Mouse (Mus musculus) macrophage (primary cell): ENCODE measurements around the gene Mre11a. TPM values are rescaled to one million over a fixed set of nuclear protein-coding genes. Genes with fewer than 3 reads are reported as not detected.

ENCODE experiments used
- H3K27ac ChIP-seq: fragments of 350-480 bp; formaldehyde crosslinking; 2 replicates; pipeline ENCODE4 v1.9.0; 2021
- H3K36me3 ChIP-seq: fragments of 350-480 bp; formaldehyde crosslinking; 2 replicates; pipeline ENCODE4 v1.9.0; 2021; ENCODE audit errors: inconsistent target
- H3K4me3 ChIP-seq: fragments of 350-480 bp; formaldehyde crosslinking; 2 replicates; pipeline ENCODE4 v1.9.0; 2021; ENCODE audit errors: inconsistent target
- H3K79me2 ChIP-seq: fragments of 350-480 bp; formaldehyde crosslinking; 2 replicates; pipeline ENCODE4 v1.9.0; 2021; ENCODE audit errors: inconsistent target
- WGBS: methylation state at CpG from one replicate; pipeline ENCODE4 v1.1.7; 2026; ENCODE audit warnings: inconsistent platforms; ENCODE audit not compliant: missing documents; 5-methylcytosine and 5-hydroxymethylcytosine counted together
- polyA plus RNA-seq: library from polyadenylated mRNA; stranded (reverse); fragments of 250-400 nt; gene quantifications from 3 replicates; pipeline ENCODE4 v1.2.4, GENCODE M21; 2018; ENCODE audit warnings: inconsistent platforms

The Mre11a gene
- polyA plus RNA-seq, 1 experiment from 2014 or later, result 12.2 TPM

DNA sequence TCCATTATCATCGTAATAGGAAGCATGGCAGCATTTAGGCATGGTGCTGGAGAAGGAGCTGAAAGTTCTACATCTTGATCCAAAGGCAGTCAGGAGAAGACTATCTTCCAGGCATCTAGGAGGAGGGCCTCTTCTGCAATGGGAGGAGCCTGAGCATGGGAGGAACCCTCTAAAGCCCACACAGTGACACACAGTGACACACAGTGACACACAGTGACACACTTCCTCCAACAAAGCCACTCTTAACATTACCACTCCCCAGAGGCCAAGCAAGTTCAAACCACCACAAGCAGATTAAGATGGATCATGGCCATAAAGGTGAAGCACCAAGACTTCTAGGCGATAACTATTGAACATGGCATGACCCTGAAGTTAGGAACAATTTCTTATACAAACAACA lies 12.4 kb upstream of the Mre11a start:
- Histone ChIP-seq H3K79me2 (no peaks in the 10 kb centered on the region), H3K27ac (no peak overlapping the region), H3K4me3 (no peak overlapping the region), H3K36me3 (no peaks in the 10 kb centered on the region)
- WGBS, result 94% methylated on average over 2 of the region's 2 CpGs

DNA sequence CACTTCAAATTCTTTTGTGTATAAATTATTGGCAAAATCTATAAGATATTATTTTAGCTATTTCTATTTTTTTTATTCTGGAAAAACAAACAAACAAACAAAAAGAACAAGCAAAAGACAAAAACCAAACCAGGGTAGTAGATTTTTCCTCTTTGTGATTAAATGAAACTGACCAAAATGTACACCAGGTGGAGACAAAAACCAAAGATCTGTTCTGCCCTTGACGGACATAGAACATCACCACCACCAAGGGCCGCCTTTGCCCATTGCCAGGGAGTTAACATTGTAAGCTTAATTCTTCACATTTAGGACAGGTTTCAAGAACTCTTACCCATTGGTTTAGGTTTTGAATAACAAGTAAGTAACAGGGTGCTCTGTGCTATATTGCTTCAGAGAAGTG lies 10.6 kb upstream of the Mre11a start:
- WGBS, result 27% methylated on average over 2 of the region's 2 CpGs
- no peaks in the 10 kb centered on the region for H3K79me2 ChIP-seq
- H3K4me3 ChIP-seq, result no peak overlapping the region
- H3K36me3 ChIP-seq, result no peaks in the 10 kb centered on the region
- H3K27ac ChIP-seq, result no peak overlapping the region

DNA sequence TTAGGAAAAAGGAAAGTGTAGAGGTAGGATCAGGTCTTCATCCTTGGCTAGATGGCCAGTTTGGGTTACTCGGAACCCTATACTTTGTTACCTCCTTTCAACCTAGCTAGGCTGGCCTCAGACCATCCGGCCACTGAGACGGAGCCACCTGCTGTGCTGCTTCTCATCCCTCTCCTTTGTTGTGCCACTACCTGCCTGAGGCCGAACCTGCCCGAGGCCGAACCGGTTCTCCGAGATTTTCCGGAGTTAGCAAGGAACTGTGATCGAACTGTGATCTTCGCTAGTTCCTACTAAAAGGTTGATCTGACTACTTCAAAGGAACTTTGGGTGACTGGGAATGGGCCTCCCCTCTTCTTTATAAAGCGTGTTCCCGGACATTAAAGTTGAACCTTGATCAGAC lies 6.1 kb upstream of the Mre11a start:
- peaks cover 5% of the 10 kb centered on the region; the same call in 1 of the 2 replicates for H3K79me2 ChIP-seq
- WGBS, result 97% methylated on average over 13 of the region's 13 CpGs
- H3K27ac ChIP-seq, result no peak overlapping the region
- H3K36me3 ChIP-seq, result peaks cover 20% of the 10 kb centered on the region
- H3K4me3 ChIP-seq, result no peak overlapping the region

DNA sequence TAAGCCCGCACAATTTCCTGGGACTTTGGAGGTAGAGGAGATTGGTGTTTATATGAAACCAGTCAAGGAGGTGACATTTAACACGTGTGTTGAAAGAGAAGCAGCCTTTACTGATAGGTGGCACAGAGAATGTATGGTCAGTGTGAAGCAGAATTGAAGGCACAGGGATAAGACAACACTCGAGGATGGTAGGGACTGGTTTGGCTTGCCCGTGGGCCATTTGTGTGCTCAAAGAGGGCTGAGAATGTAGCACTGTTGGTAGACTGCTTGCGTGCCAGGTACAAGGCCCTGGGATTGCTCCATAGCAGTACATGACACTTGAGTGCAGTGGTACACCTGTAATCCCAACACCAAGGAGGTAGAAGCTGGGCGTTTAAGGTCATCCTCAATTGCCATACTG lies 2.9 kb downstream of the Mre11a start:
- H3K36me3 ChIP-seq, result peaks cover 33% of the 10 kb centered on the region; the same call in 1 of the 2 replicates
- peaks cover 38% of the 10 kb centered on the region for H3K79me2 ChIP-seq
- no peak overlapping the region for H3K4me3 ChIP-seq
- WGBS, result 92% methylated on average over 6 of the region's 6 CpGs
- no peak overlapping the region for H3K27ac ChIP-seq

DNA sequence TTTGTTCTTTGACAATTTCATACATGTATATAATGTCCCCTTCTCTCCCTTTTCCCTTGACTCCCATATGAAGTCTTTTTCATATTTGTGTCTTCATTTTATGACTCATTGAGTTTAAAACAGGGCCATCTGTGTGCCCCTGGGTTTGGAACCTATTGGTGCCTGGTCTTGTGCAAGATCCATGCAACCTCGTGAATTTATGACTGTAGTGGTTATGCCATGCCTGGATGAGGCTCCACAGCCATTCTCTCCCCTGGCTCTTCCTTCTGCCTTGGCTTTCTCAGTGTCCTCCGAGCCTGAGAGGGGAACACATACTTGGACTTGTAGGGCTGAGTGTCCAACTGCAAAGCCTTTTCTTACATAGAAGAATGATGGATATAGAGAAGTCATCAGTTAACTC lies 21.3 kb downstream of the Mre11a start:
- Histone ChIP-seq H3K27ac (no peak overlapping the region), H3K79me2 (no peaks in the 10 kb centered on the region), H3K36me3 (peaks cover 30% of the 10 kb centered on the region), H3K4me3 (no peak overlapping the region)
- 74% methylated on average over 2 of the region's 2 CpGs for WGBS

DNA sequence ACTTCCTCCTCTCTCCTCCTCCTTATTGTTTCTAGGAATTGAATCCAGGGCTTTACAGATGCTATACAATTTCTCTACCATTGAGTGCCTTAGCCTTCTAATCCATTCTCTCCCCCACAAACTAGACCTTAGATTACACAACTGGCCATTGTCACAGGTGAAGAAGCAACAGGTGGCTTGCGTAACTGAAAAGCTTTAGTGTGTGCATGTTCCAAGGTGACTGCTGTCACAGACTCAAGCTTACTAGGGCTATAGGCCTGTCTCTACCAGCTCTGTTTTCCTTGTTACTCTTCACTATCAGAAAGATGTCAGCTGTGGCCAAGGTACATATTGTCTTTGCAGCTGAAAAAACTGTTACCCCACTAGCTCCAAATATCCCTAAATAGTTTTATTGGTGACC lies 22.3 kb downstream of the Mre11a start:
- Histone ChIP-seq H3K36me3 (peaks cover 30% of the 10 kb centered on the region), H3K4me3 (no peak overlapping the region), H3K27ac (no peak overlapping the region), H3K79me2 (no peaks in the 10 kb centered on the region)
- 100% methylated on average over 1 of the region's 1 CpGs for WGBS

DNA sequence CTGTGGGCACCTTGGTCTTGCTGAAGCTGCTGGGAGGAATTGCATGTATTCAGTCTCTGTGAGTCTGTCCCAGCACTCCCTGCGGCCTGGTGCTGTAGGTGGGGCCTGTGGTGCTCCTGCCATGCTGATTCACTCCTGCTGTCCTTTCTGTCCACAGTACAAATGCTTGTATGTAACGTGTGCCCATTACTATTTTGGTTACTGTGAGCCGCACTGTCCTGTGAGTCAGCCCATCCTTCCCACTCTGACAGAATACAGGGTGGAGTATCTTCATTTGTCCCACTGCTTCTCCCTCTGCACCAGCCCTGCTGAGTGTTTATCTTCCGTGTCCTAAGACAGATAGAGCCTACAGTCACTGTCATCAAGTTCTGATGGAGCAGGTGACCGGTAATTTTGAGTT lies 25.7 kb downstream of the Mre11a start:
- 96% methylated on average over 5 of the region's 5 CpGs for WGBS
- Histone ChIP-seq H3K27ac (no peak overlapping the region), H3K4me3 (no peak overlapping the region), H3K36me3 (peaks cover 38% of the 10 kb centered on the region), H3K79me2 (no peaks in the 10 kb centered on the region)

DNA sequence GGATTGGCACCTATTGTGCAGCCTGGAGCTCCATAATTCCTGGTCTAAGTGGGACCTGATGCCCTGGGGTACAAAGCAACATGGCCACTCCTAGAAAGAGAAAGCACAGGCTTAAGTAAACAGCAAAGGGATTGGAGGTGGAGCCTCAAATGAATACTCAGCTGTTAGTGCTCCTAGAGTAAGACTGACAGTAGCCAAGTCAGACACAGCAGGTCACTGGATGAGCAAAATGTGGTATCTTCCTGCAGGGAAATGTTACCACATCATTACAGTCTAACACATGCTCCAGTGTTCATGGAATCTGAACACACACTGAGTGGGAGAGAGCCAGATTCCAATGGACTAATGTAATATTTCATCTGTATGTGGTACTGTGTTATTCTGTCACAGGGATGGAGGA lies 36.9 kb downstream of the Mre11a start:
- no peak overlapping the region for H3K4me3 ChIP-seq
- no peak overlapping the region for H3K27ac ChIP-seq
- H3K36me3 ChIP-seq, result peaks cover 58% of the 10 kb centered on the region
- no peaks in the 10 kb centered on the region for H3K79me2 ChIP-seq

DNA sequence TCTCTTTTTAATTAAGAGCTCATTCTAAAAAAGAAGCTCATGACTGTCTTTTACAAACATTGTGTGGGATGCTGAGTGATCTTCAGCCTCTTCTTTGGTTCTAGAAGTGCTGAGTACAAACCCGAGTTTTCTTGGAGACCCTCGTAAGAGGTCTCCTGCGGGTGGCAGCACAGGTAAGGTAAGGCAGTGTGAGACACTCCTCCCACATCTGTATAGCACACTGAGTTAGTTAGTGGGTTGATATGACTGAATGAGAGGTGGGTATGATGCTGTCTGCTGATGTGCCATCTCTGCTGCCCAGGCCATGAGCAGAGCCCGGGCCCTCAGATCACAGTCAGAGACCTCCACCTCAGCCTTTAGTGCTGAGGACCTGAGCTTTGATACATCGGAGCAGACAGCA lies 40.4 kb downstream of the Mre11a start:
- H3K4me3 ChIP-seq, result no peak overlapping the region
- 96% methylated on average over 4 of the region's 5 CpGs for WGBS
- no peak overlapping the region for H3K27ac ChIP-seq
- no peaks in the 10 kb centered on the region for H3K79me2 ChIP-seq
- H3K36me3 ChIP-seq, result peaks cover 35% of the 10 kb centered on the region

DNA sequence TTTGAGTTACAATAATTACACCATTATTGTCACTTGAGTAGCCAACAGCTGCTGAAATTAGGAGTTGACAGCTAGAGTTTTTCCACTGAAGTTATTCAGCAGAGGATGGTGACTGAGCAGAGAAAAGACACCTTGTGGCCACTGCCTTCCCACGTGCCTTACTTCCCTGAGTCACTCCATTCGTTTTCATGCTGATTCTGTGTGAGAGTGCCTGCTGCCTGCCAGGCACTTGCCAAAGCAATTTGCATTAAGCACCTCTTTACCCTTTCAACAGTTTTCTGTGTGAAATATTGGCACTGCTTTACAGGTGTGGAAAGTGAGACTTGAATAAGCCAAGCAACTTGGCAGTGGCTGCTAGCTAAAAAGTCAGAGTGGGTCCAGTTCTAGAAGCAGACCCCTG lies 43.4 kb downstream of the Mre11a start:
- Histone ChIP-seq H3K79me2 (no peaks in the 10 kb centered on the region), H3K27ac (no peak overlapping the region), H3K36me3 (peaks cover 17% of the 10 kb centered on the region; the same call in 1 of the 2 replicates), H3K4me3 (no peak overlapping the region)
- 95% methylated on average over 2 of the region's 2 CpGs for WGBS

DNA sequence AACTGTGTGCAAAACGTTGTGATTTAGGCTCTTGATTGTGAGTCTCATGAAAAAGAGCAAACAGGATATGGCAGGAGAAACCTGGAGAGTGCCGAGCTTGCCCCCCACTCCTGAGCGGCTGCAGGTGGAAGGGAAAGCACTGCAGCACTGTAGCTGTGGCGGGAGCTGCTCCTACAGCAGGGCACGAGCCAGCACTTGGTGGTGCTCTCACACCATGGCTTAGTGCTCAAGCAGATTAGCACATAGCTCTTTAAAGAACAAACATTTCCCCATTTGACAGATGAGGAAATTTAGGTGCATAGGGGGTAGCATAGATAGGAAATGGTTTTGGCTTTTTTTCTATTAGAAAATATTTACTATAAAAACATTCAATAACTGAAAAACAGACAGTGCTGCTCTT lies 47.6 kb downstream of the Mre11a start:
- no peak overlapping the region for H3K4me3 ChIP-seq
- 86% methylated on average over 5 of the region's 5 CpGs for WGBS
- H3K36me3 ChIP-seq, result peaks cover 6% of the 10 kb centered on the region; the same call in 1 of the 2 replicates

DNA sequence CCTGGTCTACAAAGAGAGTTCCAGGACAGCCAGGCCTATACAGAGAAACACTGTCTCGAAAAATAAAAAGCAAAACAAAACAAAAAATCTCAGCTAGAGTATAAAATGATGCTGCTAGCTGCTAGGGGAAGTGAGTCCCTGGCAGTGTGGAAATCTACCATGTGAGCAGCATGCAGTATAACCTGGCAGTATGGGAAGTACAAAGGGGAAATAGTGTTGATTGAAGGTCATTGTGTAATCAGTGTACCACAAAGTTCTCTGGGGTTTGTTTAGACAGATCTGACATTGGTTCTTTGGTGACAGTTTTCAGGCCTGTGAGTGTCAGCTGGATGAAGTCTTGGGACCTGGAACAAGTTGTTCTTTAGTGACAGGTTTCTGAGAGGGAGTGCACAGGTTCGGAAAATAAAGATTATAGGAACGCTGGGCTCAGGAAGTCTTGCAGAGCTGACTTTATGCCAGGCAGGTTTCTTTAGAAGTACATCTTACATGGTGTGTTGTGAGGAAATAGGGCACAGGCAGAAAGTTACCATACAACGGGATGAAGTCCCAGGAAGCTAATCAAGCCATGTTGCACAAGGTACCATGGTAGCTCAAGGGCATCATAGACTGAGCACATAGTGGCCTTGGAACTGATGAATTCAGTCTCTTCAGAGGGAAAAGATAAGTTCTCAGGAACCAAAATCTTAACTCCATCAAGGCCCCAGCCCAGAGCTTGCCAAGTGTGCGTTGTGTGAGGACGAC lies 51.1 kb downstream of the Mre11a start:
- H3K4me3 ChIP-seq, result no peak overlapping the region
- peak overlapping the region; percentile 44 for H3K27ac ChIP-seq
- no peaks in the 10 kb centered on the region for H3K79me2 ChIP-seq
- H3K36me3 ChIP-seq, result no peaks in the 10 kb centered on the region
- WGBS, result 69% methylated on average over 6 of the region's 6 CpGs

More for the DNA sequence above, 47.6 kb downstream of the Mre11a start:
- H3K79me2 ChIP-seq, result no peaks in the 10 kb centered on the region
- H3K27ac ChIP-seq, result no peak overlapping the region

DNA sequence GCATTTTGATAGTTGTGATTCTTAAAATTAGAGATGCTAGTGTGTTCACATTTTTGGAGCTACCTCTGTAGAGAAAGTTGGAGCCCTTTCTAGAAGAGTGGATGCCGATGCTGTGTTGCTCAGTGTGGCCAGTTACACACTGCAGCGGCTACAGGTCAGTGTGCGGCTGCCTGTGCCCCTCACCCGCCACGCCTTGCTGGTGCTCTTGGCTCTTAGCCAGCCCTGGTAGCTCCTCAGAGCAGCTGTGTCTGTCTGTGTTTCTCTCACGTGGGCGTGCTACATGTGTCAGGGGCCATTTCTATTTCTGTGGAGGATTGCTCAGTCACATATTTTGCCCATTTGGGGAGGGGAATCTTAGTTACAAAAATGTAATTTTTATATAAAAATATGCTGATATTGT lies 55.1 kb downstream of the Mre11a start:
- no peaks in the 10 kb centered on the region for H3K36me3 ChIP-seq
- no peak overlapping the region for H3K27ac ChIP-seq
- no peak overlapping the region for H3K4me3 ChIP-seq
- no peaks in the 10 kb centered on the region for H3K79me2 ChIP-seq
- WGBS, result 90% methylated on average over 7 of the region's 7 CpGs

DNA sequence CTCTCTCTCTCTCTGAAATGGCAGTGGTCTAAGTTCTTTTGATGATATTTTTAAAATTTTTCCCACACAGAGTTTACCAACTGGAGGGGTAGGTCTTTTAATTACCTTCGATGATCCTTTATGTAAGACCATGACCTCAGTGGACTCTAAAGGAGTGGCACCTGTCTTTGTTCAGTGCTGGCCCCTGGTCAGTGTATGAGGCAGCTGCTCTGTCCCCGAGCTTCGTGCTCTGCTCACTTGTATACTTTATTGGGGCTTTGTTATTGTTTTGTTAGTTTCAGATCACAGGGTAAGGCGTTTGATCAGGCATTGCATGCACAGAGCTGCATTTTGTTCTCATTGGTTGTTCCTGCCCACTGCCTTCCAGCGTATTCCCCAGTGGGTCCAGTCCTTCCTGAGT lies 55.5 kb downstream of the Mre11a start:
- H3K79me2 ChIP-seq, result no peaks in the 10 kb centered on the region
- no peak overlapping the region for H3K4me3 ChIP-seq
- WGBS, result 88% methylated on average over 5 of the region's 5 CpGs
- no peaks in the 10 kb centered on the region for H3K36me3 ChIP-seq
- no peak overlapping the region for H3K27ac ChIP-seq

DNA sequence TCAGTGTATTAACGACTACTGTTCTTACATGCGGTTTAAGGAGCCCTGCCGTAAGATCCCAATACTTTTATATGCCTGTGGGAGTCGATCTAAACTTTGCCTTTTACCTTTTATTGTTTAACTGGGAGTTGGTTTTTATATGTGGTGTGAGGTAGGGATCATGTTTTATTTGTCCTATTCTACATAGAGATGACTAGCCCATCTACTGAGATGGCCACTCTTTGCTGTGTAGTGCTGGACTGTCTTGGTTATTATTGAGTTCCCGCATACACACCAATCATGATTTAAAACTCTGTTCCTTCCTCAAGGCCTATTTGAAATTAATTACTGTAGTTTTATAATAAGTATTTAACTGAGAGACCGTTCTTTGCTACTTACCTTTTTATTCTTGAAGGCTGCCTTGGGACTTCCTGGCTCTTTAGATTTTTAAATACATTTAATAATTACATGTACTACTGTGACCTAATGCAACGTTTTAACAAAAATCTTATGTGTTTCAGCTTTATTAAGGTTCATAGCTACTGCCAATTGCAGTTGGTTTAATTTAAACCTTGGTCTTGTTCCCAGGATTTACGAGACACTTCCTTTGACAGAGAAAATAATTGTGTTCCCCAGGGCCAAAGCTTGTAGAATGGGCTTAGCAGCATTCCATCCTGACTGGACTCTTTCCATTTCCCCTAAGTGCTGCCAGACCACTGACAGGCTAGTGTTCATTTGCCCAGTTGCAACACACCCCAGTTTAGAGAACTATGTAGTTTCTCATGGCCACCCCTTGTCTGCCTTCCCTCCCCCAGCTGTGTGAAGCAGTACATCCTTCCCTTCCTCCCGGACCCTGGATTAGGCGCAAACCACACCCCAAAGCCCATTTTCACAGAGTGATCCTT lies 57.7 kb downstream of the Mre11a start:
- no peaks in the 10 kb centered on the region for H3K36me3 ChIP-seq
- H3K4me3 ChIP-seq, result no peak overlapping the region
- 70% methylated on average over 10 of the region's 10 CpGs for WGBS
- H3K27ac ChIP-seq, result no peak overlapping the region
- H3K79me2 ChIP-seq, result no peaks in the 10 kb centered on the region
